Mouse (Mus musculus): ENCODE data around the gene Zfp354a.
"Not testable (repeated sequence)": the region's sequence is repeated elsewhere in the genome, so short reads cannot be mapped to it uniquely, and the experiment has no call there.

Zfp354a gene

DNA sequence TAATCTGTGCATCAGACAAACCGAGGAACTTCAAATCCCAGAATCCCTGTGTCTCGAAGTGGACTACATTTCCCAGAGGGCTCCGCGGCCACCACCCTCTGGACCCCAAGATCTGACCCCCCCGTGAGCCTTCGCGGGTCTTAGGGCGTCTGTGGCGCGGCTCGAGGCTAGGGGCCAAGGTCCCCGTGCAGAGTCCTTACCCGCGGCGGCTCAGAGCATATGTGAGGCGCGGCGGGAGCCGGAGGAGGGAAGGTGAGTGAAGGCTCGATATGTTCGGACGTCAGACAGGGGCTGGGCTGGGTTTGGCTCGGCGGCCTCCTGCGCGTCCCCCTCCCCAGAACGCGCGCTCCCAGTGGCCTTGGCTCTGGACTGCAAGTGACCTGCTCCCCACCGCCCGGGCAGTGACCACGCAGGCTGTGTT is at the start of gene Zfp354a:
Gene Zfp354a (plus strand): TSS at position 107 of the 421 bp plus-strand sequence.
- DNase-seq: peak; percentile 79

DNA sequence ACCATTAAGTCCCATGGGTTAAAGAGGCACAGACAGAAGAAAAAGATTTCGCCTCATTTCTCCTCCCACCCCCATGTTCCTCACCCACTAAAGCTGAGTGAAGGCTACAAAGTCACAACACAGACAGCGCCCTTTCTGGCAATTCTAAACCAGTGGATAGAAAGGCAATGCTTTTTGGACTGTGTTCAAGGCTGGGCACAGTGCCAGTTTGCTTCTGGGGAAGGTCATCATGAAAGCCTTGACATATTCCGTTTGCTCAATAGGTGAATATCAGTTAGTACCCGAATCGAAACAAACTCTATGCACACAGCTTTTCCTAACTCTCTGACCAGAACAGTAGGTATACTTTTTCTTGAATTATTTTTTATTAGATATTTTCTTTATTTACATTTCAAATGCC is 47.2 kb upstream of the Zfp354a start:
- DNase-seq: peak; percentile 21

DNA sequence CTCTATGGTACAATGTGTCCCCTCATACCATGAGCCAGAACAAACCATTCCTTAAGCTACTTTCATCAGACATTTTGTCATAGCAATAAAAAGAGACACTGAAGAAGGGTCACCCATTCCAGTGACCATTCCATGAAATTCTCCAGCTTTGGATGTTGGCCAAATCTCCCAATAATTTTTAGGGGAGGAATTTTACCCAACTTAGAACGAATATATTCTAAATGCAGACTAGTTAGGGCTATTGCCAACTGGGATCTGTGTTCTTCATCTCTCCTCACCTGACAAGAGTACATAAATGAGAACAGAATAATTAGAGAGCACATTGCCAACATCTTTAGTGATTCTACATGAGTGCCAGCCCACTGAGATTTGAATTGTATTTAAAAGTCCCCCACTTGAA is 45.1 kb upstream of the Zfp354a start, which contains the start of gene Olfr54:
Gene Olfr54 (plus strand): TSS at position 301 of the 400 bp plus-strand sequence.
- no peak for DNase-seq

DNA sequence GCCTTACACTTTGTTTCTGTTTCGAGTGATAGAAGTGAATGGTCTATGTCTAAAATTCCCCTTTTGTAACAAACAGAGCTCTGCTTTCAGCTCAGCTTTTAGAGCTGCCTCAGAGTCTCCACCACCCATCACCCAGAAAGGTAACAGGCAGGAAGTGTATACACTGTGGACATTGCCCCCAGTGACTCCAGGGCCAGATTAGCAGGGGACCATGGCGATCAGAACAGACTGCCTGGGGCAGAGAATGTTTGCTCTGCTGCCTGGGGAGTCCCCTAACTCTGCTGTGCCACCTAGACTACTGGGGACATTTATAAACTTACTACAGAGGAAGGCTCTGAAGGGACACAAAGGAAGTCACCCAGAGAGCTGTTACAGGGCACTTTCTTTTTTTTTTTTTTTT is 42.7 kb upstream of the Zfp354a start:
- DNase-seq: no peak

DNA sequence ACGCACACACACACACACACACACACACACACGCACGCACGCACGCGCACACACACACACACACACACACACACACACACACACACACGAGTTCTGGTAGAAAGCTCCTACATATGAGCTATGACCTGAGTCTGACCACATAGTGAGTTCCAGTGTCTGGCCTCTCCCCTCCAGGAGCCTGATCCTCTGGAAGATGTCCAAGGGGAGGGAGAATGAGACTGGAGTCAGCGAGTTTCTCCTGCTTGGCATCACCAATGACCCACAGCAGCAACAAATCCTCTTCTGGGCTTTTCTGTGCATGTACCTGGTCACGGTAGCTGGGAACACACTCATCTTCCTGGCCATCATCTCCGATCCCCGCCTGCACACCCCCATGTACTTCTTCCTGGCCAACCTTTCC is 32.2 kb upstream of the Zfp354a start:
- DNase-seq: not testable (repeated sequence)

GRCm38 (mm10) chr11:51029381-51029780 is 29.7 kb upstream of the Zfp354a start:
- not testable (repeated sequence) for DNase-seq

DNA sequence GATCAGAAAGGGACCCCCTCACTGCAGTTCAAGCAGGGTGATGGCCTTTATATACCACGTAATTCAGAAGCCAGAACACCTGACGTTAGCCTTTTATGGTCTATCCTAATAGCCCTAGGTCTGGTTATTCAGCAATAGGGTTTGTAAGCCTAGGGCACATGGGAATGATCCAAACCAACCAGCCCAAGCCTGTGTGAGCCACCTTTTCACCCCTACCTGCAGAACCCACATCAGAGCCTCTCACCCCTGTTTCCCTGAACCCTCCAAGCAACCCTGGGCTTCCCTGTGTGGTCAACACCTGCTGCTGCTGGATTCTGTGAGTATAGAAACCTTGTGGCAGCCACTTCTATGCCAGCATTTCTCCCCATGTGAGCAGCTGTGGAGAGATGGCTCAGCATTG is 28.8 kb upstream of the Zfp354a start:
- DNase-seq: no peak

DNA sequence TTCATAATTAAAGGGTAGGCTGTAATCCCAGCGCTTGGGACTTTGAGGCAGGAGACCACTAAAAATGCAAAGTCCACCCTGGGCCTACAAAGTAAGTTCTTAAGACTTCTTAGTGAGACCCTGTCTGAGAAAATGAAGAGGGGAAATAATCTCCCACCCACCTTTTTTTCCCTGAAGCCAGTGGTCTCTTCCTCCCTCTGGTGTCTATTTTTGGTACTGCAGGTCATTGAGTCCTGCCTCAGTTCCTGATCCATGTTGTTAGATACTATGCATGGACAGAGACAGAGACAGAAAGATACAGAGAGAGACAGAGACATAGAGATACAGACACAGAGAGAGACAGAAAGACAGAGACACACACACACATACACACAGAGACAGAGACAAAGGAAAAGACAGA is 26.2 kb upstream of the Zfp354a start:
- peak; percentile 53 for DNase-seq

DNA sequence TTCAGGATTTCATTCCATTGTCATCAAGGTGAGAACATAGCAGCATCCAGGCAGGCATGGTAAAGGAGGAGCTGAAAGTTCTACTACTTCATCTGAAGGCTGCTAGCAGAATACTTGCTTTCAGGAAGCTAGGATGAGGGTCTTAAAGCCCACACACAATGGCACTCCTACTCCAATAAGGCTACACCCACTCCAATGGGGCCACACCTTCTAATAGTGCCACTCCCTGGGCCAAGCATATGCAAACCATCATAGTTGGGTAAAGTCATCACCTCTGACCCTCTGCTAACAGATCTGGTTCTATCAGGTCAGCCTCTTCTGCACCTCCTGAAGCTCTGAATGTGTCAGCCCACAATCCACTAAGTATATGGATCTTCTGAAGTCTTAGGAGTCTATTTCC is 24.9 kb upstream of the Zfp354a start:
- not testable (repeated sequence) for DNase-seq

- no peak for DNase-seq
Observed at GRCm38 (mm10) chr11:51035951-51036350, 23.1 kb upstream of the Zfp354a start.

- not testable (repeated sequence) for DNase-seq
Observed at GRCm38 (mm10) chr11:51044776-51045175, 14.3 kb upstream of the Zfp354a start.

DNA sequence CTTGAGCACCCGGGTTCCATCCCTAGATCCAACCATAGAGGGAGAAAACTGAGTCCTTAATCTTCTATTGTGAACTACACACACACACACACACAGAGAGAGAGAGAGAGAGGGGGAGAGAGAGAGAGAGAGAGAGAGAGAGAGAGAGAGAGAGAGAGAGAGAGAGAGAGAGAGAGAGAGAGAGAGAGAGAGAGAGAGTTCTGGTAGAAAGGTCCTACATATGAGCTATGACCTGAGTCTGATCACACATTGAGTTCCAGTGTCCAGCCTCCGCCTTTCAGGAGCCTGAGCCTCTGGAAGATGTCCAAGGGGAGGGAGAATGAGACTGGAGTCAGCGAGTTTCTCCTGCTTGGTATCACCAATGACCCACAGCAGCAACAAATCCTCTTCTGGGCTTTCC is 11.2 kb upstream of the Zfp354a start, which contains the start of gene Olfr1375:
Gene Olfr1375 (plus strand): TSS at position 301 of the 400 bp plus-strand sequence.
- DNase-seq: not testable (repeated sequence)

DNA sequence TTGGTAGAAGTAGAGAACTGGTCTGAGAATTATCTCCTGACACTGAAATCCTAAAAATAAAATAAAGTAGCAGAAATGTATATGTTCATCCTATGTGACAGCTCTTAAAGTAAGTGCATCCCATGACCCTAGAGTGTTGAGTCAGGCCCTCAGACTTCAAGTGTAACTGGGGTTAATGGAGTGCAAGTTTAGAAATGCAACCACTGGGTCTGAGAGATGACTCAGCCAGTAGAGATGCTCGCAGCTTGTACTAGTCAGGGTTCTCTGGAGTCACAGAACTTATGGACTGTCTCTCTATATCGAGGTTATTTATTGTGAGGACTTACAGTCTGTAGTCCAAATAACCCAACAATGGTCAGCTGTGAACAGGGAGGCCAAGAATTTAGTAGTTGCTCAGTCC is 7.4 kb upstream of the Zfp354a start:
- DNase-seq: no peak

DNA sequence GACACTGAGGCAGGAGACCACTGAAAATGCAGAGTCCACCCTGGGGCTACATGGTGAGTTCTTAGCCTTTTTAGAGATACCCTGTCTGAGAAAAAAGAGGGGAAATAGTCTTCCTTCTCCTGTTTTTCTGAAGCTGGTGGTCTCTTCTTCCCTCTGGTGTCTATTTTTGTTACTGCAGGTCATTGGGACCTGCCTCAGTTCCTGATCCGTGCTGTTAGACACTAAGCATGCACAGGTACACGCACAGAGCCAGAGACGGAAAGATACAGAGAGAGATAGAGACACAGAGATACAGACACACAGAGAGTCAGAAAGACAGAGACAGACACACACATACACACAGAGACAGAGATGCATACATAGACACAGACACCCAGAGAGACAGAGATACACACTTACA is 5.8 kb upstream of the Zfp354a start:
- peak; percentile 1 for DNase-seq

DNA sequence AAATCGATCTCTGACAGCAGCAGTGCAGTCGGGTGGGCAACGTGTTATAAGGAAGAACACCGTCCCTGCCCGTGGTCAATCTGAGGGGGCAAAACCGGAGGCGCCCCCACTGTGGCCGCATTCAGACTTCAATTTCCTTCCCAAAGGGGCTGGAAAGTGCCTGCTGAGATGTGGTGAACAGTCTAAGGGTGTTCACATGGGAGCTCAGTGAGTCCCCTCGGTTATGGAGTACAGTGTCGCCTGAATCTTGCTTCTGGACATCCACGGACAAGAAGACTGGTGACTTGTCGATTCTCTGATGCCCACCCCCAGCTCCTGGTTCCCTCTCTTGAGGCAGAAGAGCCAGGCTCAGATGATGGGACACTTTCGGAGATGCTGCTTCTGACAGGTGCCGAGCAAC is 583 bp downstream of the Zfp354a start:
- no peak for DNase-seq

DNA sequence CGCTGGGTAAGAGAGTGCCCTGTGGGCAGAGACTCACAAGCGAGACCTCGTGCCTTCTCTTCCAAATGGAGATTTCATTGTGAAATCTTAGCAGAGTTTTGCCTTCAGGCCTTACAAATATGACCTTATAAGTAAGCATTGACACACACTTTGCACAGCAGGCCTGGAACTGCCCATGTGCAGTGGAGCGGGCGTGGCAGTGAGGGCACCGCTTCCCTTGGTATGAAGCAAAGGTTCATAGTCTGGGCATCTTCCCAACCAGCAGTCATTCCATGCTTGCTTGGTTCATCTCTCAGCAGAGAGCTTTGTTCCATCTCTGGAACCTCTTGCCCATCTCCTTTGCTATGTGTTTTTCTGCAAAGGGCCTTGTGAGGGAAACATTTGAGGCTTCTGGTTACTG is 1.9 kb downstream of the Zfp354a start:
- DNase-seq: no peak

GRCm38 (mm10) chr11:51063276-51063675 is 4.2 kb downstream of the Zfp354a start:
- DNase-seq: no peak

GRCm38 (mm10) chr11:51063841-51064240 is 4.8 kb downstream of the Zfp354a start:
- no peak for DNase-seq

DNA sequence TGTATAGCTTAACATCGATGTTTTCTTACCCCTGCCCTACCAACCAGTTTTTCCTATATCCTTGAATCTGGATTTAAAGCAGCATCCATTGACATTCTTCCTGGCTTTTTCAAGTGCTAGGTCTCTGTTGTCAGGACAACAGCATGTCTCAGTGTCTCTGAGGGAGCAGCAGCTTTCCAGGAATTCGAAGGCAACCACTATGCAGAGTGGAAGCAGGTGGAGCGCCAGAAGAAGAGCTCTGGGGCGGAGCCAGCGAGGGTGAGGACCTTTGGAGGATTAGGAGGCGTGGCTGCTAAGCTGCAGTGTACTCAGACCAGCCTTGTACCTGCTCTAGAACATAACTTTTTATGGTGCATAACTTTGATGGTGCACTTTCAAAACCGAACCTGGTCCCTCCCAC is 25.5 kb downstream of the Zfp354a start:
- peak; percentile 7 for DNase-seq

DNA sequence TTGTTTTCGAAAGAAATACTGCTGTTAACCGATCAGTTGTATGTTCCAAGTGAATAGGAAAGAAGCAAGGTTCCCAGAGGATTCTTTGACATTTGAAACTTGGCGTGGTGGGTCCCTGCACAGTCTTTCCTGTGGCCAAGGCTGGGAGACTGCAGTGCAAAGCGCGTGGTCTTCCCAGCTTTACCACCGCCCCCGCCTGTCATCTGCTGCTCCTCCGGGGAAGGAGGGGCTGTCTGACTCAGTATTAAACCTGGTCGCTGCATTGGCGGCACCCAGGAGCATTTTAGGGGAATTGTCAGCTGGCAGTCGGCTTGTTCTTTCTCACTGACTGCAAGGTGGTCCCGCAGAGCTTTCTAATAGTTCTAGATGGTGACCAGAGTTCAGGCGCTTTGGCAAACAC is 26.2 kb downstream of the Zfp354a start:
- no peak for DNase-seq

DNA sequence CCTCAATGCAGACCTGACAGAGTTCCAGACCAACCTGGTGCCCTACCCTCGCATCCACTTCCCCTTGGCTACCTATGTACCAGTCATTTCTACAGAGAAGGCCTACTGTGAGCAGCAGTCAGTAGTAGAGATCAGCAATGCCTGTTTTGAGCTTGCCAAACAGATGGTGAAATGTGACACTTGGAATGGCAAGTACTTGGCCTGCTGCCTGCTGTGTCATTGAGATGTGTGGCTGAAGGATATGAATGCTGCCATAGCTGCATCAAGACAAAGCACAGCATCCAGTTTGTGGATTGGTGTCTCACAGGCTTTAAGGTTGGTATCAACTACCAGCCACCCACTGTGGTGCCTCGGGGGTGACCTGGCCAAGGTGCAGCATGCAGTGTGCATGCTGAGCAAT is 48.2 kb downstream of the Zfp354a start:
- DNase-seq: no peak

DNA sequence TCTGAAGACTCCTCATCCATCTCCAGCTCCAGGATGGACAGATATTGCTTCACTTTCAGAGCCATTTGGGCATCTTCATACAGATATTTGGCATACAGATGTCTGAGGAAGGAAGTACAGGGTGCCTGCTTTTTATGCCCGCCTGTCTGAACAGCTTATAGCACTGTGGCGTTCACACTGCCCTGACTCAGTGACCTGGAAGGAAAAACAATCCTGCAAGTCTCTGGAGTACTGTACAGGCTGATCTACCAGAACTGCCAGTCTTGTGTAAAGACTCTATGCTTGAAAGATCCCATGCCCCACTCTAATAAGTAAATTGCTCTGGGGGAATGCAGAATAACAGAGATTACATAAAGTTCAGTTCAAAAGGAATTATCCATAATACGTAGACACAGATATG is 51.6 kb downstream of the Zfp354a start:
- no peak for DNase-seq
